Mouse (Mus musculus) left cerebral cortex, postnatal 25 days (tissue): ENCODE measurements at regions not wholly inside any gene's neighbourhood (a gene's known extent, or its start where the extent isn't known, plus 50 kb on each side); places are given as distances from the start of the nearest gene placed in this dataset.

Experiments used
- DNase-seq, 2 experiments: peaks; one replicate each; pipeline ENCODE4 v3.0.0; 2022; ENCODE audit warnings: low spot score in 2 of 2, mixed read lengths in 1 of 2
- intact Hi-C: fragments of 180-260 bp; cut with DNase I; formaldehyde crosslinking; loops from one replicate; pipeline ENCODE4 v1.15.1; 2025

- DNase-seq, result no peak
- intact Hi-C loops, result loop anchor here (10.0 kb wide), 1 partner anchor 217 kb away; no protein-coding TSS in a partner anchor
Observed at GRCm38 (mm10) chr6:126371489-126371888, 163.7 kb downstream of the Kcna5 start.

GRCm38 (mm10) chr6:126365495-126365894, 169.7 kb downstream of the Kcna5 start:
- intact Hi-C loops, result no loop called here
- DNase-seq, result no peak

- intact Hi-C loops, result no loop called here
- DNase-seq, result no peak
Observed at GRCm38 (mm10) chr6:126362331-126362730, 172.9 kb downstream of the Kcna5 start.

- no peak for DNase-seq
- intact Hi-C loops, result no loop called here
Observed at GRCm38 (mm10) chr6:126353346-126353745, 181.9 kb downstream of the Kcna5 start.

- intact Hi-C loops, result no loop called here
Observed at GRCm38 (mm10) chr6:126350476-126350875, 183.8 kb upstream of the Ntf3 start.

GRCm38 (mm10) chr6:126349905-126350304, 183.2 kb upstream of the Ntf3 start:
- intact Hi-C loops, result no loop called here
- DNase-seq, result no peak

More at GRCm38 (mm10) chr6:126350476-126350875, 183.8 kb upstream of the Ntf3 start:
- DNase-seq, result no peak

GRCm38 (mm10) chr6:126345221-126345620, 178.5 kb upstream of the Ntf3 start:
- no peak for DNase-seq
- intact Hi-C loops, result no loop called here

GRCm38 (mm10) chr6:126340098-126340610, 173.4 kb upstream of the Ntf3 start:
- peak; percentile 14 to 56 for DNase-seq
- intact Hi-C loops, result no loop called here

GRCm38 (mm10) chr6:126337711-126338110, 171.0 kb upstream of the Ntf3 start:
- intact Hi-C loops, result no loop called here
- no peak for DNase-seq

- peak; percentile 32 to 89 for DNase-seq
- intact Hi-C loops, result loop anchor here (5.0 kb wide), 1 partner anchor 177 kb away; no protein-coding TSS in a partner anchor
Observed at GRCm38 (mm10) chr6:126334258-126334657, 167.5 kb upstream of the Ntf3 start.

- DNase-seq, result no peak
- intact Hi-C loops, result no loop called here
Observed at GRCm38 (mm10) chr6:126327187-126327586, 160.5 kb upstream of the Ntf3 start.

- intact Hi-C loops, result no loop called here
- no peak for DNase-seq
Observed at GRCm38 (mm10) chr6:126318523-126318922, 151.8 kb upstream of the Ntf3 start.

- intact Hi-C loops, result no loop called here
- DNase-seq, result no peak
Observed at GRCm38 (mm10) chr6:126310786-126311480, 144.2 kb upstream of the Ntf3 start.

- DNase-seq, result no peak
- intact Hi-C loops, result no loop called here
Observed at GRCm38 (mm10) chr6:126303086-126303485, 136.4 kb upstream of the Ntf3 start.

- peak; percentile 1 to 4 for DNase-seq
Observed at GRCm38 (mm10) chr6:126291581-126291980, 124.9 kb upstream of the Ntf3 start.

GRCm38 (mm10) chr6:126287166-126287565, 120.5 kb upstream of the Ntf3 start:
- intact Hi-C loops, result no loop called here
- DNase-seq, result no peak

More at GRCm38 (mm10) chr6:126291581-126291980, 124.9 kb upstream of the Ntf3 start:
- intact Hi-C loops, result no loop called here

- intact Hi-C loops, result no loop called here
Observed at GRCm38 (mm10) chr6:126286201-126286600, 119.5 kb upstream of the Ntf3 start.

GRCm38 (mm10) chr6:126284409-126284808, 117.7 kb upstream of the Ntf3 start:
- DNase-seq, result no peak
- intact Hi-C loops, result no loop called here

More at GRCm38 (mm10) chr6:126286201-126286600, 119.5 kb upstream of the Ntf3 start:
- no peak for DNase-seq

- no peak for DNase-seq
- intact Hi-C loops, result no loop called here
Observed at GRCm38 (mm10) chr6:126280352-126280751, 113.6 kb upstream of the Ntf3 start.

- intact Hi-C loops, result no loop called here
- no peak for DNase-seq
Observed at GRCm38 (mm10) chr6:126245986-126246385, 79.3 kb upstream of the Ntf3 start.

GRCm38 (mm10) chr6:126245431-126245830, 78.7 kb upstream of the Ntf3 start:
- intact Hi-C loops, result no loop called here

More at GRCm38 (mm10) chr6:126245431-126245830, 78.7 kb upstream of the Ntf3 start:
- DNase-seq, result no peak
